Mouse (Mus musculus): Measurements from ENCODE around the gene Syt16.
A peak's percentile ranks its signal among the peaks of the same experiment; 100 is the strongest.

Syt16 gene

GRCm38 (mm10) chr12:74013739-74014138 lies 16.3 kb downstream of the Syt16 start:
- DNase-seq = peak; percentile 88

- peak; percentile 48 for DNase-seq
Observed at GRCm38 (mm10) chr12:74014739-74015270, 17.3 kb downstream of the Syt16 start.

- DNase-seq = no peak
Observed at GRCm38 (mm10) chr12:74015491-74015890, 18.0 kb downstream of the Syt16 start.

GRCm38 (mm10) chr12:74023260-74023659 lies 25.8 kb downstream of the Syt16 start:
- DNase-seq = no peak

- DNase-seq = no peak
Observed at GRCm38 (mm10) chr12:74024912-74025311, 27.5 kb downstream of the Syt16 start.

GRCm38 (mm10) chr12:74043225-74043624 lies 45.8 kb downstream of the Syt16 start:
- no peak for DNase-seq

- no peak for DNase-seq
Observed at GRCm38 (mm10) chr12:74043755-74044154, 46.3 kb downstream of the Syt16 start.

GRCm38 (mm10) chr12:74044241-74044640 lies 46.8 kb downstream of the Syt16 start:
- DNase-seq = no peak

GRCm38 (mm10) chr12:74055336-74055931 lies 58.0 kb downstream of the Syt16 start:
- DNase-seq = peak; percentile 43

GRCm38 (mm10) chr12:74056162-74056561 lies 58.7 kb downstream of the Syt16 start:
- DNase-seq = peak; percentile 8

- no peak for DNase-seq
Observed at GRCm38 (mm10) chr12:74062547-74062946, 65.1 kb downstream of the Syt16 start.

- DNase-seq = no peak
Observed at GRCm38 (mm10) chr12:74068912-74069311, 71.5 kb downstream of the Syt16 start.

- no peak for DNase-seq
Observed at GRCm38 (mm10) chr12:74075590-74075989, 78.1 kb downstream of the Syt16 start.

- no peak for DNase-seq
Observed at GRCm38 (mm10) chr12:74076091-74076490, 78.6 kb downstream of the Syt16 start.

GRCm38 (mm10) chr12:74081122-74081521 lies 83.7 kb downstream of the Syt16 start:
- no peak for DNase-seq

GRCm38 (mm10) chr12:74084389-74084788 lies 86.9 kb downstream of the Syt16 start:
- DNase-seq = no peak

- DNase-seq = no peak
Observed at GRCm38 (mm10) chr12:74087086-74087485, 89.6 kb downstream of the Syt16 start.

GRCm38 (mm10) chr12:74089342-74090131 lies 92.1 kb downstream of the Syt16 start:
- DNase-seq = no peak

- no peak for DNase-seq
Observed at GRCm38 (mm10) chr12:74092546-74092945, 95.1 kb downstream of the Syt16 start.

- DNase-seq = no peak
Observed at GRCm38 (mm10) chr12:74093110-74093509, 95.6 kb downstream of the Syt16 start.

GRCm38 (mm10) chr12:74094701-74095100 lies 97.2 kb downstream of the Syt16 start:
- no peak for DNase-seq

GRCm38 (mm10) chr12:74098572-74099290 lies 101.3 kb downstream of the Syt16 start:
- DNase-seq = no peak

- no peak for DNase-seq
Observed at GRCm38 (mm10) chr12:74105811-74106513, 108.5 kb downstream of the Syt16 start.
